Mouse (Mus musculus): ENCODE measurements around the gene Srrt. TPM values are rescaled to one million over a fixed set of nuclear protein-coding genes. Genes with fewer than 3 reads are reported as not detected.

Srrt gene
- total and polyA plus RNA-seq, 3 experiments = 60.5 to 66.4 (median 63.9) TPM

DNA sequence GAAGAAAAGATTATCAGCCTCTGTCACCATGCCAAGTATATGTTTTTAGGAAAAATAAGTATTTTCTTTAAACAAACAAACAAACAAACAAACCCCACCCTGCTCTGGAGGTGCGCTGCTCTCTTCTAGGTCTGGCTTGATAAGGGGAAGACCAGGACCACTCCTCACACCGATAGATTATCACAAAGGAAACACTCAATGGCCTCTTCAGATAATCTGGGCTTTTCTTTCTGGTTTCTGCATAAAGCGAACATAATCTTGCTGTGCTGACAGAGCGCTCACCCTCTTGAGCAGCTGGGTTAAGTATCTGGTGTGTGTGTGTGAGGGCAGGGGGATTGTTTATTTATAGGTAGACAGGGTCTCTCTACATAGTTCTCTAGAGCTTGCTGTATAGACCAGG, 3.9 kb downstream of the Srrt start:
- no peak for DNase-seq
- H3K79me2 ChIP-seq (replicated peaks; ENCODE audit: control insufficient read depth, insufficient read depth, low read length) = no peaks in the 10 kb centered on the region
- no peaks in the 10 kb centered on the region for H3K27me3 ChIP-seq (ENCODE audit: control insufficient read depth, insufficient read depth, low read length)
- TF ChIP-seq CTCF (IDR thresholded peaks at IDR 0.05) = no peak
- no peak for TF ChIP-seq POLR2A (IDR thresholded peaks at IDR 0.05; ENCODE audit: insufficient read depth, low read depth, low read length)
- no peak for TF ChIP-seq EP300 (IDR thresholded peaks at IDR 0.05; ENCODE audit: insufficient read depth, low read depth, low read length)
- H3K4me3 ChIP-seq = no peak overlapping the region
- no peak overlapping the region for H3K27ac ChIP-seq
- intact Hi-C loops (cut with DNase I) = no loop called here
- whole genome bisulfite sequencing = 56% methylated on average over 4 of the region's 4 CpGs
- H3K36me3 ChIP-seq (ENCODE audit: control insufficient read depth, insufficient read depth, low read length) = peaks cover 5% of the 10 kb centered on the region
- peaks cover 6% of the 10 kb centered on the region for H3K4me1 ChIP-seq (ENCODE audit: control insufficient read depth, insufficient read depth, low read length)
- no peak overlapping the region for H3K9ac ChIP-seq (ENCODE audit: low read depth, low read length)

GRCm38 (mm10) chr5:137301253-137301652, 6.2 kb downstream of the Srrt start:
- peaks cover 5% of the 10 kb centered on the region for H3K36me3 ChIP-seq (ENCODE audit: control insufficient read depth, insufficient read depth, low read length)
- H3K27me3 ChIP-seq (ENCODE audit: control insufficient read depth, insufficient read depth, low read length) = no peaks in the 10 kb centered on the region
- H3K79me2 ChIP-seq (replicated peaks; ENCODE audit: control insufficient read depth, insufficient read depth, low read length) = no peaks in the 10 kb centered on the region
- DNase-seq = no peak
- H3K27ac ChIP-seq = no peak overlapping the region
- no peak overlapping the region for H3K4me3 ChIP-seq
- WGBS = 81% methylated on average over 21 of the region's 21 CpGs
- intact Hi-C loops (cut with DNase I) = no loop called here
- TF ChIP-seq CTCF (IDR thresholded peaks at IDR 0.05) (no peak), EP300 (IDR thresholded peaks at IDR 0.05; ENCODE audit: insufficient read depth, low read depth, low read length) (no peak), POLR2A (IDR thresholded peaks at IDR 0.05; ENCODE audit: insufficient read depth, low read depth, low read length) (no peak)
- peaks cover 3% of the 10 kb centered on the region for H3K4me1 ChIP-seq (ENCODE audit: control insufficient read depth, insufficient read depth, low read length)
- no peak overlapping the region for H3K9ac ChIP-seq (ENCODE audit: low read depth, low read length)

DNA sequence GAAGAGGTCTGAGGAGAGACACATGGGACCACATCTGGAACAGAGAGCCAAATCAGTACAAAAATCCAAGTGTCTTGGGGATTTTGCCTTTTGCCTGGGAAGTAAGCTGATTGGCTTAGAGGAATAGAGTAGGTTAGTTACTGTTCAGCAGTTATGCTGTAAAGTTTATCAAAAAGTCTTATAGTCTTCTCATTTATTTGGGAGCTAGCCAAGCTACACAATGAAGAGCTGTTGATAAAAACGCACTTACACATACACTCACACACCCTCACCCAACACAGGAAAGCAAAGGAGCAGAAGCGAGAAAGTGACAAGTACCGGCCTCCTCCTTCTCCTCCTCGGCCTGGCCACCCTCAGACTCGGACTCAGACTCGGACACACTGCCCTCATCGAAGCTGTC, 8.2 kb downstream of the Srrt start:
- 44% methylated on average over 7 of the region's 7 CpGs for WGBS
- Histone ChIP-seq H3K4me3 (no peak overlapping the region), H3K36me3 (ENCODE audit: control insufficient read depth, insufficient read depth, low read length) (no peaks in the 10 kb centered on the region), H3K27me3 (ENCODE audit: control insufficient read depth, insufficient read depth, low read length) (no peaks in the 10 kb centered on the region), H3K79me2 (replicated peaks; ENCODE audit: control insufficient read depth, insufficient read depth, low read length) (no peaks in the 10 kb centered on the region), H3K4me1 (ENCODE audit: control insufficient read depth, insufficient read depth, low read length) (no peaks in the 10 kb centered on the region; the same call in 1 of the 2 replicates), H3K27ac (no peak overlapping the region), H3K9ac (ENCODE audit: low read depth, low read length) (no peak overlapping the region)
- intact Hi-C loops (cut with DNase I) = no loop called here
- TF ChIP-seq EP300 (IDR thresholded peaks at IDR 0.05; ENCODE audit: insufficient read depth, low read depth, low read length) = no peak
- TF ChIP-seq CTCF (IDR thresholded peaks at IDR 0.05) = no peak
- TF ChIP-seq POLR2A (IDR thresholded peaks at IDR 0.05; ENCODE audit: insufficient read depth, low read depth, low read length) = no peak
- DNase-seq = no peak

DNA sequence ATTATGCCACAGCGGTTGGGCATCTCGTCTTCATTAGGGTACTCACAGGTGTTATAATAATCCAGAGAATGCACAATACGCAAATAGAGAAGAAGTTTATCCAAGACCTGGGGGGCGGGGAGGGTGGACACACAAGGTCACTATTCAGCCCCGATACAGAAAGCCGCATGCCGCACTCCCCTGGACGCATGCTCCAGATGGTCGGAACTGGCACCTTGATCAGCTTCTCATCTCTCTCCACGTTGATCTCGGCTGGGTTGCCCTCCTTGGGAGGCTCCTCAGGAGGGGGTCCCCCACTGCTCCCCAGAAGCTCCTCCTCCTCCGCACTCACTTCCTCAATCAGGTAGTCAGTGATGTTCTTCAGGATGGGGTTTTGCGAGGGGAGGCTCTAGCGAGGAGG, 10.3 kb downstream of the Srrt start:
- Histone ChIP-seq H3K79me2 (replicated peaks; ENCODE audit: control insufficient read depth, insufficient read depth, low read length) (no peaks in the 10 kb centered on the region), H3K27me3 (ENCODE audit: control insufficient read depth, insufficient read depth, low read length) (no peaks in the 10 kb centered on the region), H3K36me3 (ENCODE audit: control insufficient read depth, insufficient read depth, low read length) (no peaks in the 10 kb centered on the region), H3K27ac (no peak overlapping the region), H3K9ac (ENCODE audit: low read depth, low read length) (no peak overlapping the region), H3K4me1 (ENCODE audit: control insufficient read depth, insufficient read depth, low read length) (no peaks in the 10 kb centered on the region), H3K4me3 (no peak overlapping the region)
- intact Hi-C loops (cut with DNase I) = no loop called here
- TF ChIP-seq CTCF (IDR thresholded peaks at IDR 0.05) (no peak), EP300 (IDR thresholded peaks at IDR 0.05; ENCODE audit: insufficient read depth, low read depth, low read length) (no peak), POLR2A (IDR thresholded peaks at IDR 0.05; ENCODE audit: insufficient read depth, low read depth, low read length) (no peak)
- WGBS = 86% methylated on average over 14 of the region's 14 CpGs
- no peak for DNase-seq

DNA sequence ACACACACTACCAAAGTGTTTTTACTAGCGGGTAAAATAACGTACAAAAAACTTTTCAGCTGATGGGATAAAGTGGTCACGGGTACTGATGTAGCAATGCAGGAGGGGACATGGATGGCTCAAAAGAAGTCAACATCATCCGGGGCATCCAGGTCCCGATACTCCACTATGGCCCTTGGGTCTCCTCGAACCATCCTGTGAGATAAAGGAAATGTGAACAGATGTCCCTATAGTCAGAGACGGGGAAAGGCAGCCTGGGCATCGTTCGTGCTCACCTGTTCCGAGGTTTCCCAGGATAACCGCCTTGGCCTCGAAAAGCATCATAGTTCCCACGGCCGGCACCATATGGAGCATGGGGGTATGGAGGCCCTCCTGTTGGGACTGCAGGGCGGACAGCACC, 11.8 kb downstream of the Srrt start:
- H3K27me3 ChIP-seq (ENCODE audit: control insufficient read depth, insufficient read depth, low read length) = no peaks in the 10 kb centered on the region
- H3K4me3 ChIP-seq = no peak overlapping the region
- H3K27ac ChIP-seq = no peak overlapping the region
- H3K4me1 ChIP-seq (ENCODE audit: control insufficient read depth, insufficient read depth, low read length) = no peaks in the 10 kb centered on the region
- intact Hi-C loops (cut with DNase I) = loop anchor here (1.0 kb wide), 1 partner anchor 12 kb away; the partner anchor contains the start of gene Srrt
- no peaks in the 10 kb centered on the region for H3K36me3 ChIP-seq (ENCODE audit: control insufficient read depth, insufficient read depth, low read length)
- WGBS = 91% methylated on average over 15 of the region's 15 CpGs
- TF ChIP-seq EP300 (IDR thresholded peaks at IDR 0.05; ENCODE audit: insufficient read depth, low read depth, low read length) (no peak), POLR2A (IDR thresholded peaks at IDR 0.05; ENCODE audit: insufficient read depth, low read depth, low read length) (no peak), CTCF (IDR thresholded peaks at IDR 0.05) (no peak)
- H3K79me2 ChIP-seq (replicated peaks; ENCODE audit: control insufficient read depth, insufficient read depth, low read length) = no peaks in the 10 kb centered on the region
- H3K9ac ChIP-seq (ENCODE audit: low read depth, low read length) = no peak overlapping the region
- DNase-seq = no peak

DNA sequence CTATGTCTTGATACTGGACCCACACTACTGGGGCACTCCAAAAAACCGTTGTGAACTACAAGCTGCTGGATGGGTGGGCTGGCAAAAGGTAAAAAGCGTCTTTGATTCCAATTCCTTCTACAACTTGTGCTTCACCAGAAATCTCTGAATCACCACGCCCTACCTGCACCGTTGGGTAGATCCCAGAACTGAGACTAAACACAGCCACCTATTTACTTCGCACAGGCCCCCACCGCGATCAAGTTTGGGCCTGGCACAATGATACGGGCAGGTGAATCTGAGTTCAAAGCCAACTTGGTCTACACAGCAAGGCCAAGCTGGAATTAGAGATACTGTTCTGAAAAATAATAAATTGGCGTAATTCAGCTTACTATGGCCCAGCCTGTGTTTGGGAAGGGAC, 12.2 kb downstream of the Srrt start:
- 77% methylated on average over 9 of the region's 9 CpGs for WGBS
- no peaks in the 10 kb centered on the region for H3K79me2 ChIP-seq (replicated peaks; ENCODE audit: control insufficient read depth, insufficient read depth, low read length)
- intact Hi-C loops (cut with DNase I) = loop anchor here (1.0 kb wide), 1 partner anchor 12 kb away; the partner anchor contains the start of gene Srrt
- H3K36me3 ChIP-seq (ENCODE audit: control insufficient read depth, insufficient read depth, low read length) = no peaks in the 10 kb centered on the region
- H3K4me1 ChIP-seq (ENCODE audit: control insufficient read depth, insufficient read depth, low read length) = no peaks in the 10 kb centered on the region
- no peak for TF ChIP-seq EP300 (IDR thresholded peaks at IDR 0.05; ENCODE audit: insufficient read depth, low read depth, low read length)
- no peak for TF ChIP-seq CTCF (IDR thresholded peaks at IDR 0.05)
- no peak for TF ChIP-seq POLR2A (IDR thresholded peaks at IDR 0.05; ENCODE audit: insufficient read depth, low read depth, low read length)
- H3K9ac ChIP-seq (ENCODE audit: low read depth, low read length) = no peak overlapping the region
- DNase-seq = no peak
- no peak overlapping the region for H3K27ac ChIP-seq
- no peaks in the 10 kb centered on the region for H3K27me3 ChIP-seq (ENCODE audit: control insufficient read depth, insufficient read depth, low read length)
- no peak overlapping the region for H3K4me3 ChIP-seq

All from heart, adult 2 months (tissue).